Comparison of ENCODE assay signal across 18 mouse cellular contexts in the genomic region with DNA sequence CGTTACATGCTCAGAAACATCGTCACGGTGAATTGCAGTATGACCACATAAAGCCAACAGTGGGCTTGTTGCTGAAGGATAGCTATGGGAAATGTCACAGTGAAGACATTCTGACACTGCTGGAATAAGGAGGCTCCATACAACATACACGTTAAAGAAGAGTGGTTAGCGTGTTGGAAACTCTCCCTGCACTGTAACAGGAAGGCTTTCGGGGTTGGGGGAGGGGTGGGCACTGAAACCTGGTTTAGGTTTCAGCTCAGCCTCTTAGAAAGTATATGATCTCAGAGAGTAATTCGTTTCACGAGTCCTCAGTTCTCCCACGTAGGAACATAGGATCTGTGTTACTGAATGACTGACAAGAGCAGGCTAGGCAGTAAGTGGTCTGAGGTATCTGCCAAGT. TPM values are rescaled to one million over a fixed set of nuclear protein-coding genes. Genes with fewer than 3 reads are reported as not detected.
A peak's percentile ranks its signal among the peaks of the same experiment; 100 is the strongest.
DNase-seq lines count a peak whose midpoint lies in the region; ATAC-seq and TF ChIP-seq lines count a peak whose summit lies in the region.
"Had no signal": no experiment of that assay in that cellular context is flagged by ENCODE, and none has a peak within 500 bp of the region (broad histone marks: within the 10 kb centered on the region; RNA-seq: fewer than 3 reads in every experiment).

No protein-coding gene starts in this region.

- 0 out of 2 replicates have a peak, but pooled peaks cover 3% of the 10 kb centered on the region for H3K9me3 ChIP-seq in limb, embryonic 14.5 days (ENCODE audit: control insufficient read depth, low read length)
- no peaks in the 10 kb centered on the region for H3K9me3 ChIP-seq in limb, embryonic 10.5 days (replicated peaks)
- no peaks in the 10 kb centered on the region for H3K9me3 ChIP-seq in embryonic facial prominence, embryonic 14.5 days (ENCODE audit: control insufficient read depth, low read length)
- H3K9me3 ChIP-seq: embryonic facial prominence, embryonic 12.5 days; forebrain, embryonic 12.5 days; heart, embryonic 12.5 days; hindbrain, embryonic 10.5 days had no signal

- H3K27me3 ChIP-seq in limb, embryonic 14.5 days (ENCODE audit: control insufficient read depth, insufficient read depth, low read length), result no peaks in the 10 kb centered on the region
- H3K27me3 ChIP-seq in limb, embryonic 10.5 days (ENCODE audit: low read depth, poor library complexity, severe bottlenecking), result no peaks in the 10 kb centered on the region
- H3K27me3 ChIP-seq in embryonic facial prominence, embryonic 14.5 days (replicated peaks; ENCODE audit: control insufficient read depth, insufficient read depth, low read length), result no peaks in the 10 kb centered on the region
- H3K27me3 ChIP-seq: embryonic facial prominence, embryonic 12.5 days; forebrain, embryonic 12.5 days; heart, embryonic 12.5 days had no signal

- no peak overlapping the region for H3K4me3 ChIP-seq in limb, embryonic 14.5 days (replicated peaks; ENCODE audit: low read length)
- H3K4me3 ChIP-seq in limb, embryonic 10.5 days, result no peak overlapping the region
- no peak overlapping the region for H3K4me3 ChIP-seq in embryonic facial prominence, embryonic 14.5 days (ENCODE audit: low read depth, low read length)
- H3K4me3 ChIP-seq: embryonic facial prominence, embryonic 12.5 days; forebrain, embryonic 12.5 days; heart, embryonic 12.5 days; hindbrain, embryonic 10.5 days had no signal

- peak; percentile 4 for DNase-seq in limb, embryonic 14.5 days (ENCODE audit: low spot score)
- DNase-seq in limb, embryonic 10.5 days (ENCODE audit: low spot score), result no peak
- DNase-seq in CD4-positive, CD25-positive, alpha-beta regulatory T cell, adult 2 months (ENCODE audit: low read depth, low spot score), result peak; percentile 46
- peak; percentile 18 for DNase-seq in embryonic facial prominence, embryonic 14.5 days (ENCODE audit: low spot score)
- DNase-seq in layer of hippocampus, adult 9-11 months, result no peak
- no peak for DNase-seq in heart, adult 11 months
- no peak for DNase-seq in urinary bladder, postnatal 14 days (ENCODE audit: low spot score)
- DNase-seq: cerebellum, adult 11-12 months; cerebellum, adult 9-11 months; cerebellum, postnatal 36 days; gastrocnemius, postnatal 14 days had no signal

- no peak overlapping the region for H3K4me2 ChIP-seq in limb, embryonic 14.5 days (replicated peaks; ENCODE audit: low read depth, low read length, severe bottlenecking)
- no peak overlapping the region for H3K4me2 ChIP-seq in embryonic facial prominence, embryonic 14.5 days (ENCODE audit: low read depth, low read length)
- H3K4me2 ChIP-seq: embryonic facial prominence, embryonic 12.5 days; forebrain, embryonic 12.5 days; heart, embryonic 12.5 days; hindbrain, embryonic 14.5 days had no signal

- peaks cover 7% of the 10 kb centered on the region; the same call in 1 of the 2 replicates for H3K4me1 ChIP-seq in limb, embryonic 14.5 days (ENCODE audit: control insufficient read depth, insufficient read depth, low read length)
- H3K4me1 ChIP-seq in limb, embryonic 10.5 days, result peaks cover 11% of the 10 kb centered on the region; the same call in 1 of the 2 replicates
- peaks cover 9% of the 10 kb centered on the region for H3K4me1 ChIP-seq in embryonic facial prominence, embryonic 14.5 days (ENCODE audit: control insufficient read depth, insufficient read depth, low read length)
- H3K4me1 ChIP-seq: heart, embryonic 12.5 days; hindbrain, embryonic 10.5 days had no signal

- ATAC-seq in limb, embryonic 14.5 days (ENCODE audit: low FRiP score, low read depth), result no peak
- peak; percentile 35; the same call in 1 of the 2 replicates for ATAC-seq in embryonic facial prominence, embryonic 14.5 days (ENCODE audit: low read depth)
- ATAC-seq: forebrain, embryonic 16.5 days had no signal

- H3K27ac ChIP-seq in limb, embryonic 14.5 days (replicated peaks; ENCODE audit: low read depth, low read length), result no peak overlapping the region
- no peak overlapping the region for H3K27ac ChIP-seq in limb, embryonic 10.5 days
- H3K27ac ChIP-seq in embryonic facial prominence, embryonic 14.5 days (replicated peaks; ENCODE audit: low read depth, low read length), result no peak overlapping the region
- H3K27ac ChIP-seq: embryonic facial prominence, embryonic 12.5 days; forebrain, embryonic 12.5 days; hindbrain, embryonic 10.5 days; hindbrain, embryonic 14.5 days had no signal

- WGBS in limb, embryonic 14.5 days, result 49% methylated on average over 9 of the region's 9 CpGs
- WGBS in limb, embryonic 10.5 days, result 85% methylated on average over 9 of the region's 9 CpGs
- 58% methylated on average over 9 of the region's 9 CpGs for WGBS in embryonic facial prominence, embryonic 14.5 days

- no peak for TF ChIP-seq POLR2A in limb, embryonic 14.5 days (IDR thresholded peaks at IDR 0.05; ENCODE audit: borderline replicate concordance, extremely low read depth, insufficient read depth, insufficient read length)

- H3K36me3 ChIP-seq in limb, embryonic 14.5 days (ENCODE audit: control insufficient read depth, insufficient read depth, low read length), result no peaks in the 10 kb centered on the region
- H3K36me3 ChIP-seq in limb, embryonic 10.5 days, result no peaks in the 10 kb centered on the region
- H3K36me3 ChIP-seq in embryonic facial prominence, embryonic 14.5 days (ENCODE audit: control insufficient read depth, insufficient read depth, low read length), result no peaks in the 10 kb centered on the region
- H3K36me3 ChIP-seq: embryonic facial prominence, embryonic 12.5 days; forebrain, embryonic 12.5 days; heart, embryonic 12.5 days; hindbrain, embryonic 10.5 days had no signal

- H3K9ac ChIP-seq in limb, embryonic 14.5 days (ENCODE audit: low read depth, low read length, severe bottlenecking), result no peak overlapping the region
- no peak overlapping the region for H3K9ac ChIP-seq in embryonic facial prominence, embryonic 14.5 days (ENCODE audit: low read depth, low read length)
- H3K9ac ChIP-seq: embryonic facial prominence, embryonic 12.5 days; forebrain, embryonic 12.5 days; heart, embryonic 12.5 days; hindbrain, embryonic 14.5 days had no signal

RNA-seq across cellular contexts. Expression of gene Stat4, which starts 52.7 kb away (rescaled TPM):
- 0.44 and 0.60 TPM in 2 replicates for polyA plus RNA-seq in limb, embryonic 14.5 days (2012; rRNA removed)
- polyA plus RNA-seq in limb, embryonic 14.5 days (2014; fragmentation: Nextera tagmentation; extraction: Ambion mirVana), result 0.51 and 2.1 TPM in 2 replicates
- 1.1 and 1.9 TPM in 2 replicates for polyA plus RNA-seq in limb, embryonic 10.5 days (2016; fragmentation: Nextera tagmentation; extraction: Ambion mirVana)
- polyA plus RNA-seq in embryonic facial prominence, embryonic 14.5 days (2014; fragmentation: Nextera tagmentation; extraction: Ambion mirVana), result 0.92 and 1.1 TPM in 2 replicates
- polyA plus RNA-seq: C2C12 had no signal

Comparison
In these comparisons a context has a peak if more than half of its experiments do, and no peak if none do; other contexts are left out.
1. DNase-seq: peak in limb, embryonic 14.5 days (single experiment), CD4-positive, CD25-positive, alpha-beta regulatory T cell, adult 2 months (single experiment) and embryonic facial prominence, embryonic 14.5 days (single experiment); none in limb, embryonic 10.5 days (single experiment), layer of hippocampus, adult 9-11 months (single experiment), heart, adult 11 months (single experiment) and urinary bladder, postnatal 14 days (single experiment).